Mouse (Mus musculus): ENCODE data around the gene Aldh1a2.

DNA sequence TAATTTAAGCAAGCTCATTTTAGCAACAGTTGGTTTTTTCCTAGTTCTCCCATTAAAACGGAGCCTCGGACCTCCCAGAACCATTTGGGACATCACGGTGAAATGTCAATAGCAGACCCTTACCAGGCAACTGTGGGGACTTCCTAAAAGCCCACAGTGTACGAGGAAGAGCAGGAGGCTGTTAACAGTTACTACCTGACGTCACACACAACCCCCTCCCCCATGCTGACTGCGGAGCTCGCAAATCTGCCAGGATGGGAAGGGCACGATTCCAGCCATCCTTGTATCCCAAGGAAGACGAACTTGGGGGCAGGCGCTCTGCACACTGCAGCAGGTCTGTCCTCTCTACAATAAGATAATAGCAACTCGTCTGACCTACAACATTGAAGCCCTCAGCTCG is 47.1 kb upstream of the Aldh1a2 start, which contains the start of gene Aqp9:
- no peak for TF ChIP-seq CTCF (conservative IDR thresholded peaks at IDR 0.05; ENCODE audit: insufficient read depth, insufficient read length, low read depth, low read length)
- TF ChIP-seq POLR2A (IDR thresholded peaks at IDR 0.05; ENCODE audit: low read depth, low read length), result no peak

Measured in kidney, adult 2 months (tissue).